Comparison of ENCODE assay signal across 24 mouse cellular contexts in genomic region chr6:4728305-4728704, GRCm38 (mm10). TPM values are rescaled to one million over a fixed set of nuclear protein-coding genes. Genes with fewer than 3 reads are reported as not detected.
DNase-seq lines count a peak whose midpoint lies in the region; ATAC-seq lines count a peak whose summit lies in the region.
"Had no signal": no experiment of that assay in that cellular context is flagged by ENCODE, and none has a peak within 500 bp of the region (broad histone marks: within the 10 kb centered on the region; RNA-seq: fewer than 3 reads in every experiment).

No protein-coding gene starts in this region.

- DNase-seq in 416B (ENCODE audit: low read depth): peak; percentile 34
- DNase-seq in adrenal gland, postnatal 14 days: no peak
- DNase-seq in layer of hippocampus, adult 8-10 months (ENCODE audit: low spot score in 2 of 2): no peak
- no peak for DNase-seq in thymus, postnatal 36 days
- DNase-seq in left cerebral cortex, adult 11 months (ENCODE audit: low spot score): no peak
- DNase-seq: adrenal gland, adult 8-10 months; adrenal gland, postnatal 25 days; B cell, adult 2 months; cerebellum, adult 11 months; cerebellum, adult 18-20 months; cerebellum, adult 8-10 months; cerebellum, adult 9-11 months; cerebellum, postnatal 14 days; cerebellum, postnatal 36 days; forebrain, postnatal 0 days had no signal

- ATAC-seq in common myeloid progenitor, adult 5-6 weeks (replicated peaks; ENCODE audit: low read depth, poor library complexity, severe bottlenecking): peak; percentile 94
- ATAC-seq in hematopoietic stem cell, adult 5-6 weeks (replicated peaks in 1 of 2; ENCODE audit: insufficient read depth in 1 of 2, low FRiP score in 2 of 2, low TSS enrichment in 1 of 2, low read depth in 1 of 2, poor library complexity in 2 of 2, severe bottlenecking in 2 of 2): peak; percentile 59 to 60; a peak in 3 of 4 replicates
- ATAC-seq in megakaryocyte progenitor cell, adult 5-6 weeks (replicated peaks; ENCODE audit: poor library complexity): peak; percentile 98
- ATAC-seq: activated CD4-positive, CD25-positive, alpha-beta regulatory T cell, adult 4 months; CD4-positive, CD25-positive, alpha-beta regulatory T cell, adult 4 months; forebrain, embryonic 13.5 days; forebrain, embryonic 15.5 days; forebrain, postnatal 0 days; Patski had no signal

RNA-seq across cellular contexts. Expression of gene Sgce, which starts 18.7 kb away (rescaled TPM):
- 3.3 and 5.5 TPM in 2 replicates for total RNA-seq in common myeloid progenitor, adult 5-6 weeks (2017)
- 16.0 and 25.8 TPM in 2 replicates for total RNA-seq in hematopoietic stem cell, adult 5-6 weeks (2017)
- 0.17 and 0.54 TPM in 2 replicates for total RNA-seq in megakaryocyte progenitor cell, adult 5-6 weeks (2015)
- 1.2 TPM in 1 of 2 replicates, not detected in the other for total RNA-seq in megakaryocyte progenitor cell, adult 5-6 weeks (2017)
- total RNA-seq in adrenal gland, postnatal 14 days (2021): 49.6 and 60.8 TPM in 2 replicates
- total RNA-seq in layer of hippocampus, adult 8-10 months (2022): 10 to 100 TPM; 32.6 to 41.1 (median 36.9) TPM
- total RNA-seq: CH12.LX had no signal

RNA-seq across cellular contexts. Expression of gene Peg10, which starts 18.8 kb away (rescaled TPM):
- total RNA-seq in common myeloid progenitor, adult 5-6 weeks (2017): 0.05 and 0.46 TPM in 2 replicates
- 0.05 and 0.19 TPM in 2 replicates for total RNA-seq in hematopoietic stem cell, adult 5-6 weeks (2017)
- 0.02 and 0.34 TPM in 2 replicates for total RNA-seq in megakaryocyte progenitor cell, adult 5-6 weeks (2015)
- not detected in 2 replicates for total RNA-seq in megakaryocyte progenitor cell, adult 5-6 weeks (2017)
- total RNA-seq in adrenal gland, postnatal 14 days (2021): 461 and 472 TPM in 2 replicates
- total RNA-seq in layer of hippocampus, adult 8-10 months (2022): 10 to 100 TPM in 3 of 4 experiments, 1 to 10 TPM in 1; 9.6 to 12.3 (median 10.8) TPM
- total RNA-seq: CH12.LX had no signal

Comparison
In these comparisons a context has a peak if more than half of its experiments do, and no peak if none do; other contexts are left out.
1. RNA of gene Peg10, which starts 18.8 kb away (total RNA-seq): 461 to 472 TPM in adrenal gland, postnatal 14 days; 9.6 to 12.3 TPM in layer of hippocampus, adult 8-10 months, 0.05 to 0.46 TPM in common myeloid progenitor, adult 5-6 weeks, 0.05 to 0.19 TPM in hematopoietic stem cell, adult 5-6 weeks and 0.02 to 0.34 TPM in megakaryocyte progenitor cell, adult 5-6 weeks; every median in the first group is over 10 times any median in the second.
2. Peak in every context shown above with its lines, with median percentiles within 50 percentile points of each other: ATAC-seq.